In genomic region chr8:120492881-120493220, GRCm38 (mm10) we compare ENCODE assay signal across 9 mouse cellular contexts.
DNase-seq lines count a peak whose midpoint lies in the region; ATAC-seq and TF ChIP-seq lines count a peak whose summit lies in the region.
"Had no signal": no experiment of that assay in that cellular context is flagged by ENCODE, and none has a peak within 500 bp of the region (broad histone marks: within the 10 kb centered on the region; RNA-seq: fewer than 3 reads in every experiment).

No protein-coding gene starts in this region.

- H3K4me3 ChIP-seq in neural tube, embryonic 11.5 days (ENCODE audit: low read depth, low read length), result peak overlapping the region; percentile 90
- peak overlapping the region; percentile 97 for H3K4me3 ChIP-seq in liver, embryonic 12.5 days
- peak overlapping the region; percentile 46 for H3K4me3 ChIP-seq in small intestine, adult 2 months (ENCODE audit: low read depth, low read length)

- no peak for TF ChIP-seq POLR2A in small intestine, adult 2 months (IDR thresholded peaks at IDR 0.05; ENCODE audit: low read depth, low read length)

- H3K27ac ChIP-seq in neural tube, embryonic 11.5 days (ENCODE audit: low read depth, low read length), result 0 out of 2 replicates have a peak overlapping the region, but pooled peaks have one; percentile 9
- H3K27ac ChIP-seq in liver, embryonic 12.5 days, result peak overlapping the region; percentile 100
- peak overlapping the region; percentile 98 for H3K27ac ChIP-seq in small intestine, adult 2 months (ENCODE audit: insufficient read depth, low read depth, low read length)
- H3K27ac ChIP-seq: macrophage had no signal

- H3K27me3 ChIP-seq in neural tube, embryonic 11.5 days (ENCODE audit: control insufficient read depth, insufficient read depth, low read length), result no peaks in the 10 kb centered on the region
- H3K27me3 ChIP-seq in liver, embryonic 12.5 days (replicated peaks), result no peaks in the 10 kb centered on the region
- no peaks in the 10 kb centered on the region for H3K27me3 ChIP-seq in small intestine, adult 2 months (ENCODE audit: control insufficient read depth, insufficient read depth, low read length)

- peak; percentile 24 for DNase-seq in cerebellum, adult 9-10 months
- DNase-seq in cerebellum, adult 11-12 months, result no peak
- DNase-seq in neural tube, embryonic 11.5 days (ENCODE audit: low spot score), result no peak
- no peak for DNase-seq in neural tube, embryonic 10.5 days (ENCODE audit: extremely low spot score, low spot score)
- DNase-seq in layer of hippocampus, adult 9-11 months, result no peak
- DNase-seq in right cerebral cortex, adult 2 months (ENCODE audit: low spot score in 2 of 2), result no peak

- peaks cover 74% of the 10 kb centered on the region for H3K4me1 ChIP-seq in neural tube, embryonic 11.5 days (ENCODE audit: control insufficient read depth, insufficient read depth, low read length)
- H3K4me1 ChIP-seq in liver, embryonic 12.5 days, result peaks cover 82% of the 10 kb centered on the region
- peaks cover 56% of the 10 kb centered on the region for H3K4me1 ChIP-seq in small intestine, adult 2 months (ENCODE audit: control insufficient read depth, insufficient read depth, insufficient read length, low read length)

- H3K9ac ChIP-seq in neural tube, embryonic 11.5 days (ENCODE audit: low read length), result no peak overlapping the region; the same call in 1 of the 2 replicates
- H3K9ac ChIP-seq in liver, embryonic 12.5 days, result peak overlapping the region; percentile 58

- H3K36me3 ChIP-seq in neural tube, embryonic 11.5 days (ENCODE audit: control insufficient read depth, insufficient read depth, low read length), result no peaks in the 10 kb centered on the region
- peaks cover 26% of the 10 kb centered on the region for H3K36me3 ChIP-seq in liver, embryonic 12.5 days
- no peaks in the 10 kb centered on the region for H3K36me3 ChIP-seq in small intestine, adult 2 months (ENCODE audit: control insufficient read depth, insufficient read depth, low read length)

- no peaks in the 10 kb centered on the region for H3K9me3 ChIP-seq in neural tube, embryonic 11.5 days (ENCODE audit: control insufficient read depth, low read length)
- no peaks in the 10 kb centered on the region for H3K9me3 ChIP-seq in liver, embryonic 12.5 days (replicated peaks)

- peak overlapping the region; percentile 89 for H3K4me2 ChIP-seq in neural tube, embryonic 11.5 days (ENCODE audit: low read depth)
- H3K4me2 ChIP-seq in liver, embryonic 12.5 days, result peak overlapping the region; percentile 95

- 22% methylated on average over 4 of the region's 4 CpGs for WGBS in neural tube, embryonic 11.5 days
- WGBS in liver, embryonic 12.5 days (ENCODE audit: insufficient replicate concordance), result 24% methylated on average over 4 of the region's 4 CpGs
- 21% methylated on average over 4 of the region's 4 CpGs for WGBS in small intestine, adult 2 months

- no peak for TF ChIP-seq CTCF in small intestine, adult 2 months (IDR thresholded peaks at IDR 0.05; ENCODE audit: extremely low read depth, insufficient read length, insufficient replicate concordance, low read depth, low read length)

- ATAC-seq in neural tube, embryonic 11.5 days (ENCODE audit: insufficient read depth, low FRiP score, low TSS enrichment), result no peak
- ATAC-seq in liver, embryonic 12.5 days, result no peak

Comparison
In these comparisons a context has a peak if more than half of its experiments do, and no peak if none do; other contexts are left out.
1. H3K27ac ChIP-seq: peak in every context shown above with its lines; median percentile 100 in liver, embryonic 12.5 days; 98 in small intestine, adult 2 months; 9 in neural tube, embryonic 11.5 days.
2. H3K4me3 ChIP-seq: peak in every context shown above with its lines; median percentile 97 in liver, embryonic 12.5 days; 90 in neural tube, embryonic 11.5 days; 46 in small intestine, adult 2 months.